ENCODE assay signal across 8 mouse cellular contexts in genomic region chr3:122983849-122984248, GRCm38 (mm10). TPM values are rescaled to one million over a fixed set of nuclear protein-coding genes. Genes with fewer than 3 reads are reported as not detected.
DNase-seq lines count a peak whose midpoint lies in the region; ATAC-seq and TF ChIP-seq lines count a peak whose summit lies in the region.

No protein-coding gene starts in this region.

- no peak for TF ChIP-seq CTCF in spleen, adult 2 months (IDR thresholded peaks at IDR 0.05; ENCODE audit: extremely low read depth, insufficient read depth, insufficient read length, insufficient replicate concordance)

- H3K9me3 ChIP-seq in hindbrain, embryonic 15.5 days = no peaks in the 10 kb centered on the region
- no peaks in the 10 kb centered on the region for H3K9me3 ChIP-seq in lung, embryonic 15.5 days

- H3K27me3 ChIP-seq in hindbrain, embryonic 15.5 days = no peaks in the 10 kb centered on the region
- no peaks in the 10 kb centered on the region for H3K27me3 ChIP-seq in lung, embryonic 15.5 days
- H3K27me3 ChIP-seq in spleen, adult 2 months (ENCODE audit: control insufficient read depth, insufficient read depth, low read length) = no peaks in the 10 kb centered on the region

- 0% methylated on average over 30 of the region's 30 CpGs for WGBS in hindbrain, embryonic 15.5 days
- WGBS in lung, embryonic 15.5 days = under 1% methylated on average over 29 of the region's 30 CpGs
- under 1% methylated on average over 30 of the region's 30 CpGs for WGBS in spleen, adult 2 months

- no peak for TF ChIP-seq POLR2A in spleen, adult 2 months (IDR thresholded peaks at IDR 0.05; ENCODE audit: low read depth, low read length)

- peak overlapping the region; percentile 65 for H3K4me2 ChIP-seq in hindbrain, embryonic 15.5 days
- peak overlapping the region; percentile 77 for H3K4me2 ChIP-seq in lung, embryonic 15.5 days

- peak; percentile 60 for DNase-seq in adrenal gland, postnatal 25 days
- DNase-seq in adrenal gland, postnatal 14 days = no peak
- peak; percentile 93 for DNase-seq in 3T3-L1 (ENCODE audit: low read depth, low spot score)
- peak; percentile 37 for DNase-seq in c-Kit-positive CD71-negative TER-119-negative erythroid progenitor cells, embryonic 14.5 days (ENCODE audit: low read depth)
- DNase-seq in spleen, adult 2 months (ENCODE audit: low read depth in 1 of 2, low spot score in 2 of 2) = peak; percentile 18 to 62
- no peak for DNase-seq in layer of hippocampus, adult 9-11 months

- peak overlapping the region; percentile 95 for H3K27ac ChIP-seq in hindbrain, embryonic 15.5 days (replicated peaks)
- H3K27ac ChIP-seq in lung, embryonic 15.5 days = peak overlapping the region; percentile 91
- H3K27ac ChIP-seq in spleen, adult 2 months (ENCODE audit: insufficient read depth, low read length) = peak overlapping the region; percentile 89

- ATAC-seq in hindbrain, embryonic 15.5 days (ENCODE audit: low FRiP score, low read depth) = no peak; the same call in 1 of the 2 replicates
- peak; percentile 84 for ATAC-seq in lung, embryonic 15.5 days (ENCODE audit: borderline replicate concordance, extremely low read depth, low FRiP score, low TSS enrichment)

- H3K36me3 ChIP-seq in hindbrain, embryonic 15.5 days = no peaks in the 10 kb centered on the region
- H3K36me3 ChIP-seq in lung, embryonic 15.5 days = no peaks in the 10 kb centered on the region
- no peaks in the 10 kb centered on the region; the same call in 1 of the 2 replicates for H3K36me3 ChIP-seq in spleen, adult 2 months (ENCODE audit: control insufficient read depth, insufficient read depth, low read length)

- peaks cover 16% of the 10 kb centered on the region for H3K4me1 ChIP-seq in hindbrain, embryonic 15.5 days (replicated peaks)
- H3K4me1 ChIP-seq in lung, embryonic 15.5 days = peaks cover 23% of the 10 kb centered on the region
- H3K4me1 ChIP-seq in spleen, adult 2 months (ENCODE audit: control insufficient read depth, insufficient read depth, insufficient read length) = no peaks in the 10 kb centered on the region

- peak overlapping the region; percentile 80 for H3K4me3 ChIP-seq in hindbrain, embryonic 15.5 days
- peak overlapping the region; percentile 65 for H3K4me3 ChIP-seq in lung, embryonic 15.5 days
- peak overlapping the region; percentile 95 for H3K4me3 ChIP-seq in spleen, adult 2 months (ENCODE audit: extremely low read depth, insufficient read depth, insufficient read length)

- H3K9ac ChIP-seq in hindbrain, embryonic 15.5 days = peak overlapping the region; percentile 69
- H3K9ac ChIP-seq in lung, embryonic 15.5 days = peak overlapping the region; percentile 66

RNA-seq across cellular contexts. Expression of gene Usp53, which starts 0.5 kb away (rescaled TPM):
- total RNA-seq in adrenal gland, postnatal 25 days (2021) = 30.5 and 40.3 TPM in 2 replicates
- total RNA-seq in adrenal gland, postnatal 14 days (2021) = 23.5 and 26.6 TPM in 2 replicates
- polyA plus RNA-seq in hindbrain, embryonic 15.5 days (2015; fragmentation: Nextera tagmentation; extraction: Ambion mirVana) = 8.6 and 12.1 TPM in 2 replicates
- 6.9 and 8.7 TPM in 2 replicates for polyA plus RNA-seq in lung, embryonic 15.5 days (2015; fragmentation: Nextera tagmentation; extraction: Ambion mirVana)
- polyA plus RNA-seq in spleen, adult 2 months (2012; rRNA removed) = 1.4 TPM in 2 replicates

RNA-seq across cellular contexts. Expression of gene Myoz2, which starts 51.0 kb away (rescaled TPM):
- total RNA-seq in adrenal gland, postnatal 25 days (2021) = not detected in 2 replicates
- not detected in 2 replicates for total RNA-seq in adrenal gland, postnatal 14 days (2021)
- 0.13 and 0.50 TPM in 2 replicates for polyA plus RNA-seq in hindbrain, embryonic 15.5 days (2015; fragmentation: Nextera tagmentation; extraction: Ambion mirVana)
- 5.4 and 6.0 TPM in 2 replicates for polyA plus RNA-seq in lung, embryonic 15.5 days (2015; fragmentation: Nextera tagmentation; extraction: Ambion mirVana)
- not detected in 2 replicates for polyA plus RNA-seq in spleen, adult 2 months (2012; rRNA removed)

RNA-seq across cellular contexts. Expression of gene 1810037I17Rik, which starts 59.8 kb away (rescaled TPM):
- total RNA-seq in adrenal gland, postnatal 25 days (2021) = 42.8 and 52.2 TPM in 2 replicates
- 52.0 and 54.5 TPM in 2 replicates for total RNA-seq in adrenal gland, postnatal 14 days (2021)
- polyA plus RNA-seq in hindbrain, embryonic 15.5 days (2015; fragmentation: Nextera tagmentation; extraction: Ambion mirVana) = 85.4 and 89.1 TPM in 2 replicates
- 97.5 and 102 TPM in 2 replicates for polyA plus RNA-seq in lung, embryonic 15.5 days (2015; fragmentation: Nextera tagmentation; extraction: Ambion mirVana)
- 16.0 and 18.9 TPM in 2 replicates for polyA plus RNA-seq in spleen, adult 2 months (2012; rRNA removed)

Comparison
In these comparisons a context has a peak if more than half of its experiments do, and no peak if none do; other contexts are left out.
1. DNase-seq: peak in adrenal gland, postnatal 25 days (single experiment), 3T3-L1 (single experiment), c-Kit-positive CD71-negative TER-119-negative erythroid progenitor cells, embryonic 14.5 days (single experiment) and spleen, adult 2 months (2 of 2); none in adrenal gland, postnatal 14 days (single experiment) and layer of hippocampus, adult 9-11 months (single experiment).
2. Peak in every context shown above with its lines, with median percentiles within 50 percentile points of each other: H3K27ac ChIP-seq and H3K4me3 ChIP-seq.